Mouse (Mus musculus) monocyte, adult 59 days (primary cell): ENCODE measurements around the gene Pax2. TPM values are rescaled to one million over a fixed set of nuclear protein-coding genes. Genes with fewer than 3 reads are reported as not detected.

ENCODE experiments used
- total RNA-seq, 2 experiments: library from RNA; stranded (reverse); gene quantifications; one replicate each; pipeline ENCODE4 v1.2.4; 2023

Gene Pax2
- total RNA-seq, result not detected

GRCm38 (mm10) chr19:44755693-44756420, at the start of gene Pax2:
TSS of gene Pax2 (plus strand) at chr19:44756045.

Other genes starting within 250 kb of the Pax2 start
- gene Sec31b, start 210.2 kb upstream of the Pax2 start, total RNA-seq, result 1 to 10 TPM; 1.7 to 3.0 TPM
- gene Gm20538, start 203.2 kb upstream of the Pax2 start, total RNA-seq, result not detected
- 100 to 1,000 TPM; 174 to 183 TPM for gene Ndufb8, start 200.6 kb upstream of the Pax2 start, total RNA-seq
- 10 to 100 TPM; 22.3 to 25.9 TPM for gene Hif1an, start 193.2 kb upstream of the Pax2 start, total RNA-seq
- gene Slf2, start 175.1 kb downstream of the Pax2 start, total RNA-seq, result 10 to 100 TPM; 46.7 to 47.6 TPM
- under 1 TPM; 0.15 to 0.71 TPM for gene Sema4g, start 233.1 kb downstream of the Pax2 start, total RNA-seq
- gene Twnk, start 249.6 kb downstream of the Pax2 start, total RNA-seq, result 1 to 10 TPM; 9.0 to 9.1 TPM